Mouse (Mus musculus) stomach, embryonic 14.5 days (tissue): ENCODE results near the gene Olfr518. TPM values are rescaled to one million over a fixed set of nuclear protein-coding genes. Genes with fewer than 3 reads are reported as not detected.

ENCODE experiments used
- ATAC-seq: fragments of 200-750 bp; cut with Nextera tagmentation; 2 replicates; pipeline ENCODE4 v1.8.0; 2017; ENCODE audit warnings: low read depth, moderate TSS enrichment; ENCODE audit not compliant: insufficient number of reproducible peaks, insufficient read depth, low FRiP score
- H3K27ac ChIP-seq: fragments of 300-500 bp; sonication (generic); 2 replicates; pipeline ENCODE4 v1.5.1; 2014; ENCODE audit warnings: mild to moderate bottlenecking, low read length, moderate library complexity, mixed read lengths
- H3K27me3 ChIP-seq: fragments of 300-500 bp; sonication (generic); 2 replicates; pipeline ENCODE4 v1.6.1; 2014; ENCODE audit warnings: low read length, control low read depth, mixed read lengths; ENCODE audit not compliant: control insufficient read depth, insufficient read depth
- H3K36me3 ChIP-seq: fragments of 300-500 bp; sonication (generic); 2 replicates; pipeline ENCODE4 v1.6.1; 2014; ENCODE audit warnings: mild to moderate bottlenecking, control low read depth, low read length, moderate library complexity, mixed read lengths; ENCODE audit not compliant: control insufficient read depth, insufficient read depth
- H3K4me1 ChIP-seq: fragments of 300-500 bp; sonication (generic); 2 replicates; pipeline ENCODE4 v1.6.1; 2014; ENCODE audit warnings: low read length, control low read depth, mixed read lengths; ENCODE audit not compliant: control insufficient read depth, insufficient read depth
- H3K4me2 ChIP-seq: fragments of 300-500 bp; sonication (generic); replicated peaks from 2 replicates; pipeline ENCODE4 v1.6.1; 2014; ENCODE audit warnings: low read depth, low read length, control low read depth
- H3K4me3 ChIP-seq: fragments of 300-500 bp; sonication (generic); 2 replicates; pipeline ENCODE4 v1.5.1; 2014; ENCODE audit warnings: low read depth, low read length, control low read depth
- H3K9ac ChIP-seq: fragments of 300-500 bp; sonication (generic); replicated peaks from 2 replicates; pipeline ENCODE4 v1.6.1; 2014; ENCODE audit warnings: low read depth, mild to moderate bottlenecking, control low read depth, low read length, moderate library complexity, mixed read lengths
- H3K9me3 ChIP-seq: fragments of 300-500 bp; sonication (generic); 2 replicates; pipeline ENCODE4 v1.6.1; 2016; ENCODE audit warnings: low read depth, low read length, control low read depth; ENCODE audit not compliant: control insufficient read depth
- WGBS: fragments of 180-500 bp; shearing (Covaris S2); extraction: QIAGEN DNeasy Blood & Tissue Kit; methylation state at CpG from one replicate; pipeline ENCODE4 v1.1.7; 2014; 5-methylcytosine and 5-hydroxymethylcytosine counted together
- polyA plus RNA-seq: library from polyadenylated mRNA; unstranded; fragments of >200 nt; fragmentation: Nextera tagmentation; extraction: Ambion mirVana; gene quantifications from 2 replicates; pipeline ENCODE4 v1.2.1, GENCODE M21; 2014

The Olfr518 gene
- polyA plus RNA-seq, 1 experiment from 2014 or later = not detected

- no peaks in the 10 kb centered on the region for H3K36me3 ChIP-seq
- H3K4me2 ChIP-seq = no peak within 1 kb of the TSS
- H3K4me1 ChIP-seq = no peaks in the 10 kb centered on the region
- H3K27ac ChIP-seq = no peak within 1 kb of the TSS
- no peak for ATAC-seq
- H3K27me3 ChIP-seq = no peaks in the 10 kb centered on the region
- no peak within 1 kb of the TSS for H3K4me3 ChIP-seq
- H3K9ac ChIP-seq = no peak within 1 kb of the TSS
- no peaks in the 10 kb centered on the region for H3K9me3 ChIP-seq
- 89% methylated on average over 2 of the region's 2 CpGs for WGBS
Observed at GRCm38 (mm10) chr7:108850429-108850828, 34.4 kb downstream of the Olfr518 start, which contains the start of gene Olfr516. Olfr516 (minus strand) TSS chr7:108850529.

Other genes starting within 250 kb of the Olfr518 start
- not detected in 2 replicates for gene Olfr509, start 233.1 kb downstream of the Olfr518 start, polyA plus RNA-seq
- gene Olfr510, start 218.6 kb downstream of the Olfr518 start, polyA plus RNA-seq = not detected in 2 replicates
- not detected in 2 replicates for gene Olfr512, start 171.7 kb downstream of the Olfr518 start, polyA plus RNA-seq
- not detected in 2 replicates for gene Olfr513, start 134.0 kb downstream of the Olfr518 start, polyA plus RNA-seq
- not detected in 2 replicates for gene Olfr514, start 59.0 kb downstream of the Olfr518 start, polyA plus RNA-seq
- gene Olfr516, start 34.5 kb downstream of the Olfr518 start, polyA plus RNA-seq = not detected in 2 replicates
- gene Olfr517, start 12.6 kb downstream of the Olfr518 start, polyA plus RNA-seq = not detected in 2 replicates
- gene Olfr519, start 9.4 kb upstream of the Olfr518 start, polyA plus RNA-seq = not detected in 2 replicates
- gene Nlrp10, start 45.2 kb upstream of the Olfr518 start, polyA plus RNA-seq = not detected in 2 replicates
- 110 and 113 TPM in 2 replicates for gene Eif3f, start 49.4 kb upstream of the Olfr518 start, polyA plus RNA-seq
- gene Tub, start 65.3 kb upstream of the Olfr518 start, polyA plus RNA-seq = 4.7 and 4.9 TPM in 2 replicates
- 3.8 and 5.4 TPM in 2 replicates for gene Ric3, start 198.3 kb upstream of the Olfr518 start, polyA plus RNA-seq